ENCODE assay signal across 13 mouse cellular contexts in the genomic region with DNA sequence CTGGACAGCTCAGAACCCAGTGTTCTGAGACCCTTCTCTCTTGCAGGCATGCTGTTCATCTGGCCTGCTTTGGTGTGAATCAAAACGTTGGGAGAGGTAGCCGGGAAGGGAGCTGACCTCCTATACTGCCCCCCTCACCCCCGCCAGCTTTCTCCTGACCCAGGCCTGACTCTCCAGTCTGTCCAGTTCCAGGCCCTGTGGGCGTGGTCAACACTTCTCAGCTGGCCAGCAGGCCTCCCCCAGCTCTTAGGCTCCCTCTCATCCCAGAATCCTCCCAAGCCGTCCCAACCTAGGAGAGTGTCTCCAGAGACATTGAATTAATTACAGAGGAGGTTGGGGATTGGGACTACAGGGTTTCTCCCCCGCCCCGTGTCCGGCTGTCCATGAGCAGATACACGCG. TPM values are rescaled to one million over a fixed set of nuclear protein-coding genes. Genes with fewer than 3 reads are reported as not detected.
DNase-seq lines count a peak whose midpoint lies in the region; ATAC-seq lines count a peak whose summit lies in the region.
"Had no signal": no experiment of that assay in that cellular context is flagged by ENCODE, and none has a peak within 500 bp of the region (broad histone marks: within the 10 kb centered on the region; RNA-seq: fewer than 3 reads in every experiment).

No protein-coding gene starts in this region.

- H3K4me1 ChIP-seq in heart, embryonic 12.5 days (replicated peaks) = peaks cover 43% of the 10 kb centered on the region
- H3K4me1 ChIP-seq in lung, embryonic 16.5 days (replicated peaks; ENCODE audit: control insufficient read depth, insufficient read depth, low read length) = peaks cover 18% of the 10 kb centered on the region
- H3K4me1 ChIP-seq in liver, embryonic 16.5 days (ENCODE audit: control insufficient read depth, low read depth, low read length) = peaks cover 20% of the 10 kb centered on the region

- H3K9me3 ChIP-seq in heart, embryonic 12.5 days (replicated peaks) = no peaks in the 10 kb centered on the region
- H3K9me3 ChIP-seq in lung, embryonic 16.5 days (ENCODE audit: control insufficient read depth, low read length) = no peaks in the 10 kb centered on the region
- H3K9me3 ChIP-seq in liver, embryonic 16.5 days (replicated peaks; ENCODE audit: control insufficient read depth, low read length) = no peaks in the 10 kb centered on the region
- H3K9me3 ChIP-seq: embryonic facial prominence, embryonic 13.5 days; forebrain, embryonic 12.5 days; G1E; midbrain, embryonic 13.5 days had no signal

- H3K27me3 ChIP-seq in heart, embryonic 12.5 days (replicated peaks) = no peaks in the 10 kb centered on the region
- H3K27me3 ChIP-seq in lung, embryonic 16.5 days (ENCODE audit: control insufficient read depth, insufficient read depth, low read depth, low read length) = no peaks in the 10 kb centered on the region
- no peaks in the 10 kb centered on the region for H3K27me3 ChIP-seq in liver, embryonic 16.5 days (ENCODE audit: control insufficient read depth, insufficient read depth, low read depth, low read length)
- H3K27me3 ChIP-seq: embryonic facial prominence, embryonic 13.5 days; forebrain, embryonic 12.5 days; midbrain, embryonic 13.5 days had no signal

- no peak overlapping the region for H3K4me2 ChIP-seq in heart, embryonic 12.5 days
- no peak overlapping the region for H3K4me2 ChIP-seq in lung, embryonic 16.5 days (ENCODE audit: low read depth, low read length)
- H3K4me2 ChIP-seq in liver, embryonic 16.5 days (ENCODE audit: low read depth, low read length) = no peak overlapping the region
- H3K4me2 ChIP-seq: embryonic facial prominence, embryonic 13.5 days; forebrain, embryonic 12.5 days; midbrain, embryonic 13.5 days had no signal

- H3K27ac ChIP-seq in heart, embryonic 12.5 days (ENCODE audit: poor library complexity, severe bottlenecking) = no peak overlapping the region
- no peak overlapping the region for H3K27ac ChIP-seq in lung, embryonic 16.5 days (ENCODE audit: low read length)
- H3K27ac ChIP-seq in liver, embryonic 16.5 days (ENCODE audit: low read length) = peak overlapping the region; percentile 2; the same call in 1 of the 2 replicates
- H3K27ac ChIP-seq: embryonic facial prominence, embryonic 13.5 days; forebrain, embryonic 12.5 days; midbrain, embryonic 13.5 days had no signal

- ATAC-seq in heart, embryonic 12.5 days (ENCODE audit: insufficient number of reproducible peaks, low FRiP score) = no peak
- peak; percentile 59 for ATAC-seq in lung, embryonic 16.5 days (ENCODE audit: low read depth)
- peak; percentile 33 for ATAC-seq in liver, embryonic 16.5 days (ENCODE audit: low read depth)

- H3K36me3 ChIP-seq in heart, embryonic 12.5 days = no peaks in the 10 kb centered on the region
- no peaks in the 10 kb centered on the region for H3K36me3 ChIP-seq in lung, embryonic 16.5 days (ENCODE audit: control insufficient read depth, insufficient read depth, low read length)
- H3K36me3 ChIP-seq in liver, embryonic 16.5 days (ENCODE audit: control insufficient read depth, insufficient read depth) = no peaks in the 10 kb centered on the region
- H3K36me3 ChIP-seq: embryonic facial prominence, embryonic 13.5 days; forebrain, embryonic 12.5 days; midbrain, embryonic 13.5 days had no signal

- no peak overlapping the region for H3K4me3 ChIP-seq in heart, embryonic 12.5 days
- no peak overlapping the region for H3K4me3 ChIP-seq in lung, embryonic 16.5 days (ENCODE audit: low read length)
- no peak overlapping the region for H3K4me3 ChIP-seq in liver, embryonic 16.5 days (ENCODE audit: low read depth, low read length)
- H3K4me3 ChIP-seq: embryonic facial prominence, embryonic 13.5 days; forebrain, embryonic 12.5 days; midbrain, embryonic 13.5 days had no signal

- WGBS in heart, embryonic 12.5 days = 46% methylated on average over 10 of the region's 10 CpGs
- 53% methylated on average over 10 of the region's 10 CpGs for WGBS in lung, embryonic 16.5 days
- WGBS in liver, embryonic 16.5 days (ENCODE audit: insufficient replicate concordance) = 81% methylated on average over 10 of the region's 10 CpGs

- DNase-seq in heart, postnatal 10 days = peak; percentile 26 to 37
- no peak for DNase-seq in lung, postnatal 14 days
- DNase-seq in kidney, postnatal 25 days = peak; percentile 47 to 58
- DNase-seq in spleen, postnatal 36 days (ENCODE audit: low spot score in 2 of 2) = no peak
- DNase-seq: adrenal gland, postnatal 10 days; cerebellum, adult 9-11 months had no signal

- no peak overlapping the region for H3K9ac ChIP-seq in heart, embryonic 12.5 days
- H3K9ac ChIP-seq in lung, embryonic 16.5 days (ENCODE audit: low read length) = no peak overlapping the region
- H3K9ac ChIP-seq in liver, embryonic 16.5 days (ENCODE audit: low read depth, low read length) = no peak overlapping the region
- H3K9ac ChIP-seq: embryonic facial prominence, embryonic 13.5 days; forebrain, embryonic 12.5 days; midbrain, embryonic 13.5 days had no signal

- intact Hi-C loops in heart, postnatal 10 days (cut with DNase I) = no loop called here

RNA-seq across cellular contexts. Expression of gene Galnt10, which starts 26.6 kb away (rescaled TPM):
- total RNA-seq in heart, postnatal 10 days (2021) = 10 to 100 TPM; 12.2 to 13.0 TPM
- 15.9 and 16.5 TPM in 2 replicates for polyA plus RNA-seq in heart, embryonic 12.5 days (2016; fragmentation: Nextera tagmentation; extraction: Ambion mirVana)
- polyA plus RNA-seq in lung, embryonic 16.5 days (2015; fragmentation: Nextera tagmentation; extraction: Ambion mirVana) = 12.4 and 12.8 TPM in 2 replicates
- polyA plus RNA-seq in liver, embryonic 16.5 days (2015; fragmentation: Nextera tagmentation; extraction: Ambion mirVana) = 24.1 and 26.3 TPM in 2 replicates

Comparison
In these comparisons a context has a peak if more than half of its experiments do, and no peak if none do; other contexts are left out.
1. DNase-seq: peak in heart, postnatal 10 days (2 of 2) and kidney, postnatal 25 days (2 of 2); none in lung, postnatal 14 days (single experiment) and spleen, postnatal 36 days (0 of 2).